Mouse (Mus musculus): Measurements from ENCODE around the gene Ewsr1.

GRCm38 (mm10) chr11:5025108-5025507 lies 74.0 kb downstream of the Ewsr1 start:
- TF ChIP-seq TCF12 (IDR thresholded peaks at IDR 0.05; ENCODE audit: low read depth, low read length) (no peak), USF2 (conservative IDR thresholded peaks at IDR 0.05; ENCODE audit: low read depth, low read length) (no peak), ZMIZ1 (IDR thresholded peaks at IDR 0.05; ENCODE audit: low read depth, low read length) (no peak), USF1 (IDR thresholded peaks at IDR 0.05; ENCODE audit: low read depth, low read length) (no peak), ZC3H11A (IDR thresholded peaks at IDR 0.05; ENCODE audit: low read depth, low read length) (no peak), MAX (IDR thresholded peaks at IDR 0.05; ENCODE audit: low read length) (no peak), CTCF (conservative IDR thresholded peaks at IDR 0.05 in 1 of 2, IDR thresholded peaks at IDR 0.05 in 1 of 2; ENCODE audit: low read depth in 2 of 2, low read length in 2 of 2) (no peak)
